Mouse (Mus musculus): Measurements from ENCODE around the gene Cab39.
A peak's percentile ranks its signal among the peaks of the same experiment; 100 is the strongest.

GRCm38 (mm10) chr1:85852996-85853689 is 59.9 kb downstream of the Cab39 start:
- TF ChIP-seq CTCF (IDR thresholded peaks at IDR 0.05; ENCODE audit: control insufficient read depth, insufficient read depth, insufficient replicate concordance, low read depth, low read length) = peak; percentile 65; the same call in 1 of the 2 replicates
- TF ChIP-seq POLR2A (IDR thresholded peaks at IDR 0.05; ENCODE audit: control insufficient read depth, low read depth, low read length) = no peak
